Mouse (Mus musculus) kidney, postnatal 0 days (tissue): ENCODE measurements at regions not wholly inside any gene's neighbourhood (a gene's known extent, or its start where the extent isn't known, plus 50 kb on each side); places are given as distances from the start of the nearest gene placed in this dataset.

Source experiments
- ATAC-seq: fragments of 200-750 bp; cut with Nextera tagmentation; replicated peaks from 2 replicates; pipeline ENCODE4 v1.8.0; 2017; ENCODE audit warnings: low read depth, moderate number of reproducible peaks, moderate TSS enrichment, moderate library complexity; ENCODE audit not compliant: low FRiP score
- DNase-seq: peaks from one replicate; pipeline ENCODE4 v3.0.0-alpha.2; 2016; ENCODE audit warnings: low spot score
- H3K27ac ChIP-seq: fragments of 300-500 bp; sonication (generic); 2 replicates; pipeline ENCODE4 v1.5.1; 2014; ENCODE audit warnings: mild to moderate bottlenecking
- H3K27me3 ChIP-seq: fragments of 300-500 bp; sonication (generic); 2 replicates; pipeline ENCODE4 v1.6.1; 2014; ENCODE audit warnings: low read length, mixed read lengths; ENCODE audit not compliant: insufficient read depth
- H3K36me3 ChIP-seq: fragments of 300-500 bp; sonication (generic); 2 replicates; pipeline ENCODE4 v1.6.1; 2014; ENCODE audit warnings: low read length, mixed read lengths; ENCODE audit not compliant: insufficient read depth
- H3K4me1 ChIP-seq: fragments of 300-500 bp; sonication (generic); replicated peaks from 2 replicates; pipeline ENCODE4 v1.6.1; 2014; ENCODE audit warnings: antibody characterized with exemption, low read length, mixed read lengths; ENCODE audit not compliant: insufficient read depth
- H3K4me2 ChIP-seq: fragments of 300-500 bp; sonication (generic); 2 replicates; pipeline ENCODE4 v1.6.1; 2014; ENCODE audit warnings: mild to moderate bottlenecking, low read length, moderate library complexity, mixed read lengths
- H3K4me3 ChIP-seq: fragments of 300-500 bp; sonication (generic); replicated peaks from 2 replicates; pipeline ENCODE4 v1.5.1; 2014; ENCODE audit warnings: low read depth, low read length
- H3K9ac ChIP-seq: fragments of 300-500 bp; sonication (generic); 2 replicates; pipeline ENCODE4 v1.6.1; 2014; ENCODE audit warnings: low read depth, low read length
- H3K9me3 ChIP-seq: fragments of 300-500 bp; sonication (generic); replicated peaks from 2 replicates; pipeline ENCODE4 v1.6.1; 2016; ENCODE audit warnings: low read length, inconsistent platforms, mixed read lengths
- CTCF ChIP-seq: IDR thresholded peaks from 2 replicates; pipeline ENCODE4 v1.5.1; 2016; ENCODE audit warnings: antibody characterized with exemption, low read depth, mild to moderate bottlenecking, moderate library complexity
- WGBS: fragments of 180-500 bp; shearing (Covaris S2); extraction: QIAGEN DNeasy Blood & Tissue Kit; methylation state at CpG from one replicate; pipeline ENCODE4 v1.1.7; 2014; 5-methylcytosine and 5-hydroxymethylcytosine counted together

- H3K9ac ChIP-seq, result no peak overlapping the region
- no peak for ATAC-seq
- WGBS, result 67% methylated on average over 3 of the region's 3 CpGs
- no peaks in the 10 kb centered on the region for H3K4me1 ChIP-seq
- no peak overlapping the region for H3K4me2 ChIP-seq
- H3K27me3 ChIP-seq, result no peaks in the 10 kb centered on the region
- TF ChIP-seq CTCF, result no peak
- no peak for DNase-seq
- no peaks in the 10 kb centered on the region for H3K36me3 ChIP-seq
- H3K4me3 ChIP-seq, result no peak overlapping the region
- H3K27ac ChIP-seq, result no peak overlapping the region
- no peaks in the 10 kb centered on the region for H3K9me3 ChIP-seq
These were observed 693.3 kb downstream of the Epha4 start for GRCm38 (mm10) chr1:76821610-76822009.

- Histone ChIP-seq H3K27ac (no peak overlapping the region), H3K9ac (no peak overlapping the region), H3K4me3 (no peak overlapping the region), H3K4me1 (no peaks in the 10 kb centered on the region), H3K4me2 (no peak overlapping the region), H3K36me3 (no peaks in the 10 kb centered on the region), H3K9me3 (no peaks in the 10 kb centered on the region), H3K27me3 (no peaks in the 10 kb centered on the region)
- 38% methylated on average over 2 of the region's 2 CpGs for WGBS
- DNase-seq, result no peak
- no peak for ATAC-seq
- TF ChIP-seq CTCF, result no peak
These were observed 685.2 kb downstream of the Epha4 start for GRCm38 (mm10) chr1:76829690-76830089.

GRCm38 (mm10) chr1:76832311-76832710 is 682.6 kb downstream of the Epha4 start:
- peak; percentile 39 for DNase-seq
- H3K4me1 ChIP-seq, result no peaks in the 10 kb centered on the region

GRCm38 (mm10) chr1:76835028-76835683 is 679.7 kb downstream of the Epha4 start:
- H3K4me1 ChIP-seq, result no peaks in the 10 kb centered on the region
- DNase-seq (peak; percentile 64), ATAC-seq (no peak)
- no peak overlapping the region for H3K27ac ChIP-seq
- H3K36me3 ChIP-seq, result no peaks in the 10 kb centered on the region
- no peak overlapping the region for H3K4me3 ChIP-seq
- no peak for TF ChIP-seq CTCF
- H3K9ac ChIP-seq, result no peak overlapping the region
- H3K27me3 ChIP-seq, result no peaks in the 10 kb centered on the region
- H3K4me2 ChIP-seq, result no peak overlapping the region
- whole genome bisulfite sequencing, result 37% methylated on average over 6 of the region's 6 CpGs
- H3K9me3 ChIP-seq, result no peaks in the 10 kb centered on the region

More at GRCm38 (mm10) chr1:76832311-76832710, 682.6 kb downstream of the Epha4 start:
- Histone ChIP-seq H3K27ac (no peak overlapping the region), H3K4me3 (no peak overlapping the region), H3K36me3 (no peaks in the 10 kb centered on the region), H3K9ac (no peak overlapping the region), H3K4me2 (no peak overlapping the region), H3K9me3 (no peaks in the 10 kb centered on the region), H3K27me3 (no peaks in the 10 kb centered on the region)
- no peak for TF ChIP-seq CTCF
- no peak for ATAC-seq
- WGBS, result 17% methylated on average over 2 of the region's 2 CpGs

GRCm38 (mm10) chr1:76849346-76849745 is 665.5 kb downstream of the Epha4 start:
- WGBS, result 52% methylated on average over 3 of the region's 3 CpGs
- TF ChIP-seq CTCF, result no peak
- no peaks in the 10 kb centered on the region for H3K4me1 ChIP-seq
- DNase-seq (no peak), ATAC-seq (no peak)
- no peak overlapping the region for H3K4me2 ChIP-seq
- no peak overlapping the region for H3K27ac ChIP-seq
- H3K4me3 ChIP-seq, result no peak overlapping the region
- no peaks in the 10 kb centered on the region for H3K36me3 ChIP-seq
- no peak overlapping the region for H3K9ac ChIP-seq
- H3K9me3 ChIP-seq, result no peaks in the 10 kb centered on the region
- no peaks in the 10 kb centered on the region for H3K27me3 ChIP-seq

- Histone ChIP-seq H3K27me3 (no peaks in the 10 kb centered on the region), H3K4me2 (peak overlapping the region; percentile 36), H3K36me3 (no peaks in the 10 kb centered on the region), H3K4me3 (0 out of 2 replicates have a peak overlapping the region, but pooled peaks have one; percentile 5), H3K9ac (0 out of 2 replicates have a peak overlapping the region, but pooled peaks have one; percentile 8), H3K27ac (no peak overlapping the region), H3K4me1 (no peaks in the 10 kb centered on the region), H3K9me3 (no peaks in the 10 kb centered on the region)
- TF ChIP-seq CTCF, result no peak
- 42% methylated on average over 15 of the region's 15 CpGs for WGBS
- ATAC-seq, result no peak
- DNase-seq, result peak; percentile 20
These were observed 648.5 kb downstream of the Epha4 start for GRCm38 (mm10) chr1:76866304-76866968.
